Mouse (Mus musculus): ENCODE results near the gene Kcnk7. TPM values are rescaled to one million over a fixed set of nuclear protein-coding genes. Genes with fewer than 3 reads are reported as not detected.
"Not testable (repeated sequence)": the region's sequence is repeated elsewhere in the genome, so short reads cannot be mapped to it uniquely, and the experiment has no call there.

Gene Kcnk7
- 0.33 and 0.36 TPM in 2 replicates for polyA plus RNA-seq (2012; rRNA removed)

DNA sequence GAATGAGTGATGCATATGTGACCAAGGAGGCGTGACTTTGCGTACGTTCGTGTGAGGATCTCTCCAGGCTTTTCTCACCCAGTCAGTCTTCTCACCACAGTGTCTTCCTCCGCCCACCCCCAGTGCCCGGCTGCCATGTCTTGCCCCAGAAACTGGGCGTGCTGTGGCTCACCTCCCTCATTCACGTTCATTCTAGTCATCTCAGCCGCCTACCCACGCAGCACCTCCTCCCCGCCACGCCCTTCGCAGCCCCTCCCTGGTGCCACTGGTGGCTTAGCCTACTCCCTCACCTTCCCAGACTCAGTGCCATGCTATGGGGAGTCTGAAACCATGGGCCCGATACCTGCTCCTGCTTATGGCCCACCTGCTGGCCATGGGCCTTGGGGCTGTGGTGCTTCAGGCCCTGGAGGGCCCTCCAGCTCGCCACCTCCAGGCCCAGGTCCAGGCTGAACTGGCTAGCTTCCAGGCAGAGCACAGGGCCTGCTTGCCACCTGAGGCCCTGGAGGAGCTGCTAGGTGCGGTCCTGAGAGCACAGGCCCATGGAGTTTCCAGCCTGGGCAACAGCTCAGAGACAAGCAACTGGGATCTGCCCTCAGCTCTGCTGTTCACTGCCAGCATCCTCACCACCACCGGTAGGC lies at the start of gene Kcnk7:
TSS of gene Kcnk7 (plus strand) at position 205 of the 638 bp plus-strand sequence.
- DNase-seq (ENCODE audit: low read depth) = no peak

DNA sequence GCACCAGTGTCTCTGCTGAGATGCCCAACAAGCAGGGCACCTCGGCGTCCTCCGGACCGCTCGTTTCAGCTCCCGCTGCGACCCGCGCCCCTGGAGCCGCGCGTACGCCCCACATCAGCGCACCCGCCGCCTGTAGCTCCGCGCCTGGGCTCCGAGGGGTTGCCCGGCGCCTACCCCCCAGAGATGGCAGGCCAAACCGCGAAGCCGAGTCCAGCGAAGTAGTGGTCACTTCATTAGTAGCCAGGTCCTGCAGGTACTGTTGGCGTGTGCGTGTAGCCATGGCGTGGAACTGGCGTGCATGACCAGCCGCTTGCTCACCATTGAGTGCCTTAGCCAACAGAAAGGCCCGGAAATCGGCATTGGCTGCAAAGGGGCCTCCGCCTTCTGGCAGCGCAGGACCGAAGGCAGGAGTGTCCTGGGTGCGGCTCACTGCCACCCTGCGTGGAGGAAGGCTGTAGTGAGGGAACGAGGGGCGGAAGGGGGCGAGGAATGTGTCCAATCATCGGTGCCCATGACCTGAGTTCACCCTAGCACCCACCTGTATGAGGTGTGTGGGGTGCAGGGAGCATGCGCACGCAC lies 49.4 kb upstream of the Kcnk7 start:
- no peak for DNase-seq (ENCODE audit: low read depth)

DNA sequence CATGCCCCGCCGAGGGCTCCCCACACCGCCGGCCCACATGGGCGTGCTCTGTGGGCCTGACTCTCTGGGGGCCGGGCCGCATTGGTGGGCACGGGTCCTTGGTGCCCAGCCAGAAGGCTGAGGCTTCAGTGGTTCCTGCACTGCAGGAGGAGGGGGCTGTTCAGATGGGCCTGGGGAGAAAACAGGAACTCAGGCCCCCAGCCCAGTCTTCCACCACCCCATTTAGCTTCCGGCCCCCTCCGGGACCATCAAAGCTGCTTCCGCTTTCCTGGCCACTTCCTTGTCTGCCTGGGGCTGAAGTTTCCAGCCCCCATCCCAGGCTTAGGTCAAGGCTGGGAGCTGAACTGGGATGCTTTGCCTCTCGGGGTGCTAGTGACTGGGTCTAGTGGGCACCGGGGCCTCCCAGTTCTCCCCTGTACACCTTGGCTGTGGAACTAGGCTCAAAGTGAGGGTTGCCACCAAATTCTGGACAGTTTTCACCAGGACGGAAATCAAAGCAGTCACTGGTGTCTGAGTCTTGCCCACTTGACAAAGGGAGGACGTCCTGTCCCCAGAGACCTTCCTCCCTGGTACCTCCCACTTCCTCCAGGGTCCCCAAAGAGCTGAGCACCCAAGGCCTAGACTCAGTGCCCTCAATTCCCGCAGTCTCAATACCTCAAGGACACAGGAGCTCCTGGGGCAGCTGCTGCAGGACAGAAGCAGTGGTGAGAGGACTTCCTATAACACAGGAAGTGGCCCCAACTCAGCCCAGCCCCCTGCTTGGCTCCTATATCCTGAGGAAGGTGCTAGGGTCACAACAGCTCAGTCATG lies 43.0 kb upstream of the Kcnk7 start:
- no peak for DNase-seq (ENCODE audit: low read depth)

- no peak for DNase-seq (ENCODE audit: low read depth)
These were observed 41.9 kb upstream of the Kcnk7 start for GRCm38 (mm10) chr19:5662310-5662709.

- DNase-seq (ENCODE audit: low read depth) = peak; percentile 27
These were observed 40.9 kb upstream of the Kcnk7 start, which contains the start of gene Sipa1 for GRCm38 (mm10) chr19:5662981-5663913. Gene Sipa1, minus strand, starts transcription at chr19:5663707.

GRCm38 (mm10) chr19:5664669-5665257 lies 39.4 kb upstream of the Kcnk7 start:
- DNase-seq (ENCODE audit: low read depth) = no peak

- DNase-seq (ENCODE audit: low read depth) = no peak
These were observed 38.7 kb upstream of the Kcnk7 start for GRCm38 (mm10) chr19:5665465-5665864.

GRCm38 (mm10) chr19:5666386-5666785 lies 37.8 kb upstream of the Kcnk7 start:
- DNase-seq (ENCODE audit: low read depth) = no peak

- DNase-seq (ENCODE audit: low read depth) = no peak
These were observed 35.8 kb upstream of the Kcnk7 start for GRCm38 (mm10) chr19:5668372-5668771.

- no peak for DNase-seq (ENCODE audit: low read depth)
These were observed 23.7 kb upstream of the Kcnk7 start for GRCm38 (mm10) chr19:5680432-5680831.

DNA sequence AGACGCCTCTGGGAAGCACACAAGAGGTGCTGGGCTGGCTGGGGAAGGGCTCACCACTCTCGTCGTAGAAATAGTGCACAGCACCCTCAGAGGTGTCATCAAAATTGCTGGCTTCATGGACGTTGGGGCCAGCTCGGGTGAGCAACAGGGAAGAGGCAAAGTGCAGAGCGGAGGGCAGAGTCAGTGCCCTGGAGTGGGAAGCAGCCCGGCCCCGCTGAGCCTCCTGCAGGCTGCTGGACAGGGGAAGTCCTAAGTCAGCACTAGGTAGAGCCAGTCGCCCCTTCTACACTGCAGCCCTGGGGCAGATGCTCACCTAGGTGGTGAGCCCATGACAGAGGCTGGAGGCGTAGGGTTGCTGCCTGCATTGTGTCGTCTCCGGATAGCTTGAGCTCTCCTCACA lies 19.9 kb upstream of the Kcnk7 start:
- DNase-seq (ENCODE audit: low read depth) = no peak

GRCm38 (mm10) chr19:5684985-5685384 lies 19.2 kb upstream of the Kcnk7 start:
- DNase-seq (ENCODE audit: low read depth) = no peak

- no peak for DNase-seq (ENCODE audit: low read depth)
These were observed 18.7 kb upstream of the Kcnk7 start for GRCm38 (mm10) chr19:5685431-5685830.

DNA sequence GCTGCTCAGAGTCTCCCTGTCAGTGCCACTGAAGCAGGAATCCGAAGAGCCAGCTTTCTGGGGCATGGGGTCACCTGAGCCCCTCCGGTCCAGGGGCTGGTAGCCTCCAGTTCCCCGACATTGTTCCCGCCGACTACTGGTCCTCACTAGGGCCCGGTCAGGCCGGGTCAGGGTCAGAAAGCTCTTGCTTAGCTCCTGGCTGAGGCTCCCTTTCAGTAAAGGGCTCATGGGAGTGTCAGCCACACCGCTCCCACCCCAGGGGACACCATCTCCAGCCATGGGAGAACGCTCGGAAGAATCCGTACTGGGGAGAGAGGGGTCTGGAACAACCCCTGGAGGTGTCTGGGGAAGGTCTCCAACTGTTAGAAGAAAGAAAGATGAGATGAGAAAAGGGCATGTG lies 18.3 kb upstream of the Kcnk7 start:
- no peak for DNase-seq (ENCODE audit: low read depth)

DNA sequence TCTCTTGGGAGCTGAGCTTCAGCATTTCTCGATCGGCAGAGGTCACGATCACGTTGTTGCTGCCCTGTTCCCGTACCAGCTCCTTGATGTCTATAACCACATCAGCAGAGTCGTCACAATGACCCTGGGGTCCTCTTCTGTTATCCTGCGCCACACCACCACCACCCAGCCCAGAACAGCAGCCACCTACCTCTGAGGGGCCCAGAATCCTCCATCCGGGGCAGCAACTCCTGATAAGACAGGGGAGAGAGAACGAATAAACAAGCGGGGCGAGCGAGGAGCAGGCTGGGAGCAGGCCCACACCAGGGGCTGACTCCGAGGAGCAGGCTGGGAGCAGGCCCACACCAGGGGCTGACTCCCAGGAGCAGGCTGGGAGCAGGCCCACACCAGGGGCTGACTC lies 17.7 kb upstream of the Kcnk7 start:
- no peak for DNase-seq (ENCODE audit: low read depth)

- not testable (repeated sequence) for DNase-seq (ENCODE audit: low read depth)
These were observed 17.2 kb upstream of the Kcnk7 start for GRCm38 (mm10) chr19:5686954-5687353.

GRCm38 (mm10) chr19:5687738-5688137 lies 16.4 kb upstream of the Kcnk7 start:
- no peak for DNase-seq (ENCODE audit: low read depth)

DNA sequence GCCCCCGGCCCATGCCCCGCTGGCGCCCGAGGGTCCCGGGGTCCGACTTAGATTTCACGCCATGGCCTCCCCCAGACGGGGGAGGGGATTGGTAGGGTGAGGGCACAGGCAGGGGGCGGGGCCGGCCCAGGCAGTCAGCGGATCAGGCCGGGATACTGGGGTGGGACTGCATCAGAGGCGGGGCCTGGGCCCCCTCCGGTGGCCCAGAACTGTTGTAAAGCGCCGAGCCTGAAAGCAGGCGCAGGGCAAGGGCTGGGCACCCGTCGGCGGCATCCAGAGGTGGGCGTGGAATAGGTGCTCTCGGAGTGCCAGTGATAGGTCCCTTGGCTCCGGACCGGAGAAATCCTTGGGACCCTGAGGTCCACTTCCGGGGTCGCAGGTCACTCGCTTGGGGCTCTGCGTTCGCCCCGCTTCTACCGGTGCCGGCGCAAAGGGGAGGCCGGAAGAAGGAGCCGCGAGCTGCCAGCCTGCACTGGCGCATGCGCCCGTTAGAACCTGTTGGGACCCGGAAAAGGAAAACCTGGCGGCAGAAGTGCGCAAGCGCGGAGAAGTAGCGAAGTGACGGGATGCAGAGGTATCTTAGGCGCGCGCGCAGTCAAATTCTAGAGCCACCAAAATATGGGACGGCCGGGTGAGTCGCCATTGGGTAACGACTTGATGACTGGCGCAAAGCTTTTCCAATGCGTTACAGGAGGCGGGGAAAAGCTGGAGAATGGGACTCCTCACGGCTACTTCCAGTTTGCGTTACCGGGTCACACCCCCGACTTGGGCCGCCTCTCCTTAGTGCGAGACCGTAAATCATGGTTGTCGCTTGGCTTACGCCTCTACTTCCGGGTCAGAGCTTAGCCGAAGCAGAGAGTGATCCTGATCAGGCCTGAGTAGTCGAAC lies 15.7 kb upstream of the Kcnk7 start, which contains the start of the genes Map3k11 and Pcnx3:
TSS of gene Map3k11 (plus strand) at position 543 of the 888 bp plus-strand sequence.
TSS of gene Pcnx3 (minus strand) at position 709 of the 888 bp plus-strand sequence.
- peak; percentile 96 for DNase-seq (ENCODE audit: low read depth)

DNA sequence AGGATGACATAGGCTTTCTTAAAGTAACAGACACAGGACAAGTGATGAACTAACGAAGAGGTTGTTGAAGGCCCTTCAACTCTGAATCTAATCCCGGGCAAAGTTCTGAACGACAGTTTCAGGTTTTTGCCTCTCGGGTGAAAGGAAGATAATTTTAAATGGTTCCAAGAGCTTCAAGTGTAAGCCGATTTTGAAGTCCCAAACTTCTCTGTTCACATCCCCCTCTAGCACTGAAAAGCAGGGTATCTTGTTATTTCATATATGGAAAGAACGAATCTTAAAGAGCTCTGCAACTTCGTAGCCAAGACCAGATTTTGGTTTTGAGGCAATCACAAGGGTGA lies 15.1 kb upstream of the Kcnk7 start:
- no peak for DNase-seq (ENCODE audit: low read depth)
